Mouse (Mus musculus): ENCODE measurements at regions not wholly inside any gene's neighbourhood (a gene's known extent, or its start where the extent isn't known, plus 50 kb on each side); places are given as distances from the start of the nearest gene placed in this dataset.

DNA sequence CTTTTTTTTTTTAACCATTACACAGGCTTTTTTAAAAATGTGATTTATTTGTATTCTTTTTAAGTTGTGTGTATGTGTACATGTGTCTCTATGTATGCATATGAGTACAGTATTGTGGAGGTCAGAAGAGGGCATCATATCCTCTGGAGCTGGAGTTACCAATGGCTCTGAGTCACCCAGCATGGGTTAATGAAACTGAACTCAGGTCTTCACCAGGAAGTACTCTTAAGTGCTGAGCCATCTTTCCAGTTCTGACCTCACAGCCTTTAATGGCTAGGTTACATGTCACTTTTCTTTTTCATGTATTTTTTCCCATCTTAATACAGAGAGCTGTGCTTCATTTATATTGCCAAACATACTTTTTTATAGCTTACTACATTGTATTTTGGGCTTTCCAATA lies 136.8 kb downstream of the Kcnj2 start:
- no peak overlapping the region for H3ac ChIP-seq (ENCODE audit: control insufficient read depth, insufficient read length)
- TF ChIP-seq TCF12 (IDR thresholded peaks at IDR 0.05; ENCODE audit: insufficient read depth, poor library complexity, severe bottlenecking) (no peak), SRF (IDR thresholded peaks at IDR 0.05; ENCODE audit: control insufficient read depth, insufficient read length, low read depth) (no peak)
- H3K4me3 ChIP-seq = no peak overlapping the region
- no peaks in the 10 kb centered on the region for H3K79me2 ChIP-seq (ENCODE audit: control insufficient read depth, insufficient read depth)
- no peaks in the 10 kb centered on the region for H3K27me3 ChIP-seq (ENCODE audit: control insufficient read depth, insufficient read depth, insufficient read length)
- H3K36me3 ChIP-seq (ENCODE audit: control insufficient read depth, insufficient read depth) = no peaks in the 10 kb centered on the region
- H3K4me2 ChIP-seq (ENCODE audit: low read depth) = no peak overlapping the region

DNA sequence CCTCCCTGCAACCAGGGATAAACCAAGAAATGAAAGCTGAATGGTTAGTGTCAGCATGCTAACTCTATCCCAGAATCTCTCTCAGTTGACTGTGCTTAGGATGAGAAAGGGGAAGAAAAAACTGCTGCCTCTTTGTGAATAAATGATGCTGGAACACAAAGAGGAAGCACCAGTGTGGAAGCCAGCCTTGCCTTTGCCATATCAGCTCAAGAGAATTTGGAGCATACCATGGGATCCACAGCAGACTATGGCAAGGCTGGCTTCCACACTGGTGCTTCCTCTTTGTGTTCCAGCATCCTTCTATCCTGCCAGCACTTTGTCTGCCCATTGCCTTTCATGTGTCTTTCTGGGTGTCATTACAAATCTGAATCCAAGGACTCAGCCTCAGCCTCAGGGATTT lies 144.6 kb downstream of the Kcnj2 start:
- Histone ChIP-seq H3K4me3 (no peak overlapping the region), H3K36me3 (ENCODE audit: control insufficient read depth, insufficient read depth) (no peaks in the 10 kb centered on the region), H3K4me2 (ENCODE audit: low read depth) (no peak overlapping the region), H3K27me3 (ENCODE audit: control insufficient read depth, insufficient read depth, insufficient read length) (no peaks in the 10 kb centered on the region), H3K79me2 (ENCODE audit: control insufficient read depth, insufficient read depth) (no peaks in the 10 kb centered on the region), H3ac (ENCODE audit: control insufficient read depth, insufficient read length) (no peak overlapping the region)
- TF ChIP-seq REST (IDR thresholded peaks at IDR 0.05; ENCODE audit: insufficient read depth, insufficient read length) (no peak), TCF12 (IDR thresholded peaks at IDR 0.05; ENCODE audit: insufficient read depth, poor library complexity, severe bottlenecking) (no peak), MYOD1 (IDR thresholded peaks at IDR 0.05; ENCODE audit: control insufficient read depth in 1 of 3, insufficient read length in 2 of 3, low read depth in 2 of 3) (no peak), USF1 (IDR thresholded peaks at IDR 0.05; ENCODE audit: low read depth) (no peak), MYOG (IDR thresholded peaks at IDR 0.05; ENCODE audit: control insufficient read depth in 1 of 3, insufficient read depth in 1 of 3, insufficient read length in 2 of 3, low read depth in 2 of 3) (no peak), POLR2A (IDR thresholded peaks at IDR 0.05; ENCODE audit: insufficient read length, low read depth) (no peak), MAX (IDR thresholded peaks at IDR 0.05; ENCODE audit: low read depth) (no peak), TCF3 (IDR thresholded peaks at IDR 0.05; ENCODE audit: insufficient read length, low read depth) (no peak), POLR2AphosphoS2 (IDR thresholded peaks at IDR 0.05; ENCODE audit: insufficient read length, low read depth) (no peak)

DNA sequence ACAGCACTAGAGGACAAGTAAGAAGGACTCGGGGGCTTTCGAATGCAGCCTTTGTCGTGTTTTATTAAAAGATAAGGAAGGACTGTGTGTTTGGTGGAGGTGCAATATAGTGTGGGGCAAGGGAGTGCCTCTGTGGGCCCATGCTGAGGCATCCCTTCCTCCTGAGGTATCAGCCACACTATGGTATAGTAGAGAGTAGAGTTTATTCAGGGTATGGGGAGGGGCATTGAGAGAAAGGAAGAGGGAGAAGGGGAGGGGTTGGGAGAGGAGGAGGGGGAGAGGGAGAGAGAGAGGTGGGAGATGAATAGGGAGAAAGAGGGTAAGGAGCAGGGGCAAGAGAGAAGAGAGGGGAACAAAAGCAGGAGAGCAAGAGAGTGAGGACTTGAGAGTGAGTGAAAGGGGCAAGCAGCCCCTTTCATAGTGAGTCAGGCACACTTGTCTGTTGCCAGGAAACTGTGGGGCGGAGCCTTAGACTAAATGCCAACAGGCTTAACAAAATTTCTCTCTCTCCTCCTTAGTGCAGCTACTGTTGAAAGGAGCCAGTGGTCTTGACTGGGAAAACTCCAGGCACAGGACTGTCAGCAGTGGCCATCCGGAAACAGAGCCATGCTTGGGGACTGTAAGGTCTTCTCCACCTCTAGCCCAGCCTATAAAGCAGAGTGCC lies 146.2 kb downstream of the Kcnj2 start:
- H3K4me2 ChIP-seq (ENCODE audit: low read depth) = peak overlapping the region; percentile 25
- no peaks in the 10 kb centered on the region for H3K27me3 ChIP-seq (ENCODE audit: control insufficient read depth, insufficient read depth, insufficient read length)
- TF ChIP-seq SRF (IDR thresholded peaks at IDR 0.05; ENCODE audit: control insufficient read depth, insufficient read length, low read depth) (no peak), POLR2AphosphoS2 (IDR thresholded peaks at IDR 0.05; ENCODE audit: insufficient read length, low read depth) (no peak), TCF3 (IDR thresholded peaks at IDR 0.05; ENCODE audit: insufficient read length, low read depth) (no peak), MYOG (IDR thresholded peaks at IDR 0.05; ENCODE audit: control insufficient read depth in 1 of 3, insufficient read depth in 1 of 3, insufficient read length in 2 of 3, low read depth in 2 of 3) (no peak), E2F4 (IDR thresholded peaks at IDR 0.05; ENCODE audit: insufficient read depth) (no peak)
- no peaks in the 10 kb centered on the region for H3K36me3 ChIP-seq (ENCODE audit: control insufficient read depth, insufficient read depth)
- no peak overlapping the region for H3ac ChIP-seq (ENCODE audit: control insufficient read depth, insufficient read length)
- H3K4me3 ChIP-seq = no peak overlapping the region
- no peaks in the 10 kb centered on the region for H3K79me2 ChIP-seq (ENCODE audit: control insufficient read depth, insufficient read depth)

DNA sequence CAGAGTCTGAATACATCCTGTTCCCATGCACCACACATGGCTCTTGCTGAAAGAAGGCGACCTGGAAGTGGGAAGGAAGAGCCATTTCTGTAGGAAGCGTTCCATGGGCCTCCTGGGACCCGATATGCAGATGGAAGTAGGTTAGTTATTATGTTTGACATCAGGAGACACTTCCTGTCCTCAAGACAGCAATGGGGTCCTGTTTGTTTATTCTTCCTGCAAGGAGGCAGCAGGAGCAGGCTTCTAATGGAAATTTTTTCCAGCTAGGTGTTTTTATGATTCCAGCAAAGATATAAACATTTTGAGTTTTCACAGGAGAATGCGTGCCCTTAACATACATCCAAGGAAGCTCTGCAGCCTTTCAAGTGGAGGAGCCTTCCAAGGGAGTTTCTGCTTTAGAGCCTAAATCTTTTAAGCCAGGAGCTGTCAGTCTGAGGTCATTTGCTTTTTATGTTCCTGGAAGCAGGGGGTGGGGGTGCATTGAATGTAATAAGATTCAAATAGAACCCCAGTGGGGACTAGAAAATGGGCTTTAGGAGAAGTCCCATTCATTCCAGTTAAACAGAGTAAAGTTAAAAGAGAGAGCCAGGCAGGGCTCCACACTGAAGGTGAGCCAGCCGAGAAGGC lies 146.9 kb downstream of the Kcnj2 start:
- Histone ChIP-seq H3K4me3 (no peak overlapping the region), H3K4me2 (ENCODE audit: low read depth) (peak overlapping the region; percentile 25), H3ac (ENCODE audit: control insufficient read depth, insufficient read length) (no peak overlapping the region), H3K79me2 (ENCODE audit: control insufficient read depth, insufficient read depth) (no peaks in the 10 kb centered on the region), H3K27me3 (ENCODE audit: control insufficient read depth, insufficient read depth, insufficient read length) (no peaks in the 10 kb centered on the region), H3K36me3 (ENCODE audit: control insufficient read depth, insufficient read depth) (no peaks in the 10 kb centered on the region)
- TF ChIP-seq POLR2AphosphoS2 (IDR thresholded peaks at IDR 0.05; ENCODE audit: insufficient read length, low read depth) (no peak), SRF (IDR thresholded peaks at IDR 0.05; ENCODE audit: control insufficient read depth, insufficient read length, low read depth) (no peak), TCF3 (IDR thresholded peaks at IDR 0.05; ENCODE audit: insufficient read length, low read depth) (no peak), CEBPB (IDR thresholded peaks at IDR 0.05; ENCODE audit: insufficient read depth, poor library complexity, severe bottlenecking) (no peak), MYOG (IDR thresholded peaks at IDR 0.05; ENCODE audit: control insufficient read depth in 1 of 3, insufficient read depth in 1 of 3, insufficient read length in 2 of 3, low read depth in 2 of 3) (no peak), POLR2A (IDR thresholded peaks at IDR 0.05; ENCODE audit: insufficient read length, low read depth) (no peak), MAX (IDR thresholded peaks at IDR 0.05; ENCODE audit: low read depth) (no peak), USF1 (IDR thresholded peaks at IDR 0.05; ENCODE audit: low read depth) (no peak), REST (IDR thresholded peaks at IDR 0.05; ENCODE audit: insufficient read depth, insufficient read length) (no peak), E2F4 (IDR thresholded peaks at IDR 0.05; ENCODE audit: insufficient read depth) (no peak), MYOD1 (IDR thresholded peaks at IDR 0.05; ENCODE audit: control insufficient read depth in 1 of 3, insufficient read length in 2 of 3, low read depth in 2 of 3) (no peak), TCF12 (IDR thresholded peaks at IDR 0.05; ENCODE audit: insufficient read depth, poor library complexity, severe bottlenecking) (no peak)

DNA sequence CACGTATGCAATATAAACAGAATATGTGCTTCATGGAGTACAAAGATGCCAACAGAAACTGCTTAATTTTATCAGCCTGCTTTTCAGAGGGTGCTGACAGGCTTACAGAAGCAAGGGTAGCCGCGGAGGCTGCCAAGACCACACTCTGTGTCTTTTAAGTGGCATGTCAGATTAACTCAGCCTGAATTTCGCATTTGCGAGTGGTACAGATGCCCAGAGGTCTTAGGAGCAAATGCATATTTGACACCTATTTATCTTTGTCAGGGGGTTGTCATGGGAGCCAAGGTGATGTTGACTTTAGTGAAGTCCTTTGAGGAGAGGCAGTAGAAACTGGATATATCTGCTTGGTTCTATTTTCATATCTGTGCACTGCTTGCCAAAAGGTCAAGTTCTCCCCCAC lies 149.0 kb downstream of the Kcnj2 start:
- no peaks in the 10 kb centered on the region for H3K27me3 ChIP-seq (ENCODE audit: control insufficient read depth, insufficient read depth, insufficient read length)
- no peak overlapping the region for H3K4me3 ChIP-seq
- H3K4me2 ChIP-seq (ENCODE audit: low read depth) = no peak overlapping the region
- H3K36me3 ChIP-seq (ENCODE audit: control insufficient read depth, insufficient read depth) = no peaks in the 10 kb centered on the region
- TF ChIP-seq TCF3 (IDR thresholded peaks at IDR 0.05; ENCODE audit: insufficient read length, low read depth) = no peak
- TF ChIP-seq E2F4 (IDR thresholded peaks at IDR 0.05; ENCODE audit: insufficient read depth) = no peak
- no peak for TF ChIP-seq SRF (IDR thresholded peaks at IDR 0.05; ENCODE audit: control insufficient read depth, insufficient read length, low read depth)
- TF ChIP-seq TCF12 (IDR thresholded peaks at IDR 0.05; ENCODE audit: insufficient read depth, poor library complexity, severe bottlenecking) = no peak
- no peak for TF ChIP-seq REST (IDR thresholded peaks at IDR 0.05; ENCODE audit: insufficient read depth, insufficient read length)
- TF ChIP-seq MYOD1 (IDR thresholded peaks at IDR 0.05; ENCODE audit: control insufficient read depth in 1 of 3, insufficient read length in 2 of 3, low read depth in 2 of 3) = no peak
- TF ChIP-seq MAX (IDR thresholded peaks at IDR 0.05; ENCODE audit: low read depth) = no peak
- H3ac ChIP-seq (ENCODE audit: control insufficient read depth, insufficient read length) = no peak overlapping the region
- no peaks in the 10 kb centered on the region for H3K79me2 ChIP-seq (ENCODE audit: control insufficient read depth, insufficient read depth)
